Mouse (Mus musculus) kidney, postnatal 25 days (tissue): ENCODE data around the gene Olfr370.
"Not testable (repeated sequence)": the region's sequence is repeated elsewhere in the genome, so short reads cannot be mapped to it uniquely, and the experiment has no call there.

Source experiments
- DNase-seq, 2 experiments: peaks; one replicate each; pipeline ENCODE4 v3.0.0; 2021; ENCODE audit warnings: mixed read lengths in 2 of 2

The Olfr370 gene

DNA sequence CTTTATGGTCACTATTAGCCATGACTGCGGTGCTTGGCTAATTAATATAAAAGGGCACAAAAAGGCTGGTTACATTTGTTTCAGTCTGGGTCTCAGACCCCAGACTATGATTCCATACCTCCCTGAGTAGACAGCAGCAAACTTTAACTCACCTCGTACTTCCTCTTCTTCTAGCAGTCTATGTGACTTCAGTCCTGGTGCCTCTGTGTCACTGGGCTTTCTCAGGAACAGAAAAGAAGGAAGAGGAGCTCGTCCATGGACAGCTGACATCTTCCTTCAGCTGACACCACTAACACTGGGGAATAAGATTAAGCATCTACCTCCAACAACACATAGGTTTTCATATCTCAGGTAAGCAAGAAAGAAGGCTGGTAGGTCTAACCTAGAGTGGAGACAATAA, at the start of gene Olfr370:
TSS of gene Olfr370 (plus strand) at position 45 of the 400 bp plus-strand sequence.
- no peak for DNase-seq

DNA sequence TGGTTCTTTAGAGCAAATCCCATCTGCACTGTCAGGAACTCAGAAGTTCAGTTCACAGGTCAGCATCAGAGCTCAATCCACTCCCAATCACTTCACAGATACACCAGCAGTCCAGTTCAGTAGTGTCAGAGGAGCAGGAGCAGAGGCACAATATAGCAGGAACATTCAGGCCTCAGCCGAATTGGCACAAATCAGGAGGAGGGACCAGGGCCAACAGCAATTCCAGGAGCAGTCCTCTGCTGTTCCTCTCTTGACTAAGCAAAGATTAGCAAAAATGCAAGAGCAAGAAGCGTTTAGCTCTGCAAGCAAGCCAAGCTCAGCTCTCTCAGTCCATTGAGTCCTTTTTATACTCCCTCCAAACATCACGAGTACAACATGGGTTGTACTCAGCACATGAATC, 23.9 kb upstream of the Olfr370 start:
- DNase-seq, result no peak

DNA sequence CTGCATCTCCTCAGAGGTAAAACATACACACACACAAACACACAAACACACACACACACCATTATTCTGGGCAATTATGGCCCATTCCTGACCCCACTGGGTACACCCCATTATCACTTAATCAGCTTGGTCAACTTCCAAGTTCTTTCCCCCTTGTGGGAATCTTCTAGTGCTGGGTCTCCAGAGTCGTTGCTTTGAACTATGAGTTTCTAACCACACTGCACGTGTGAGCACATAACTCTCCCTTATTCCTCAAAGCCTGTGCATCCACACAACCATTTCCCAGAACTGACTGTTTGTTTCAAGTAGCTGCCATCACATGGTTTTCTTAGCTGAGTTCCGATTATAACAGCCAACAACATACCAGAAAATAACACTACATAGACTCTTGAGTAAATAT, 15.1 kb upstream of the Olfr370 start:
- DNase-seq, result no peak

DNA sequence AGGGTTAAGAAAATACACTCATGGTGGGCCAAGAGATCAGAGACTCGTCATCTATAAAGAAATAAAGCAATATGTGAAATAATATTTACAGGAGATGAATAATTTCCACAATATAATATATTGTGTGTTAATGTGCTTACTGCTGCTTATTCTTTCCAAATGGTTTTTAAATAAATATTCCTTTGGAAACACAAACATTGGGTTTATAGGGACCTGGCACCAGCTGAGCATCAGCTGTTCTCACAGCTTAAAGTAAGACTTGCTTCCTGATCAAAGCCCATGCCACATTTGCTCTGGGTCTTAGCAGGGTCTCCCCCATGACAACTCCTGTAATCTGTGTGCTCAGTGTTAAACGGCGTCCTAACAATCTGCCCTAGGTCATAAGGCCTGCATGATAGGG, 14.7 kb upstream of the Olfr370 start:
- DNase-seq, result not testable (repeated sequence)

DNA sequence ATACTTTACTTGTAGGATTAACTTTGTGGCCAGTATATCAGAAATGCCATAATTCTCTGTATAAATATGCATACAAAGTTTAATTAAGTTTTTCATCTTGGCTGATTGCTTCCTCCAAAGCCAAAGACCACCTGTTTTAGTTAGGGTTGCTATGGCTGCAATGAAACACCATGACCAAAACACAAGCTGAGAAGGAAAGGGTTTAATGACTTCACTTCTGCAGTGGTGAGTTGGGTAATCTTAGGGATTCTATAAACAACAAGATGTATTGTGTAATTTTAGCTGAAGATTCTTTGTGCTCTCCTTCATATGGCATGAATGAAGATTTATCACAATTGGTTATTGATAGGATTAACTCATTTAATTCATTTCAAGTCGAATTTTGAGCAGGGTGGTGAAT, 14.3 kb upstream of the Olfr370 start:
- DNase-seq, result no peak

DNA sequence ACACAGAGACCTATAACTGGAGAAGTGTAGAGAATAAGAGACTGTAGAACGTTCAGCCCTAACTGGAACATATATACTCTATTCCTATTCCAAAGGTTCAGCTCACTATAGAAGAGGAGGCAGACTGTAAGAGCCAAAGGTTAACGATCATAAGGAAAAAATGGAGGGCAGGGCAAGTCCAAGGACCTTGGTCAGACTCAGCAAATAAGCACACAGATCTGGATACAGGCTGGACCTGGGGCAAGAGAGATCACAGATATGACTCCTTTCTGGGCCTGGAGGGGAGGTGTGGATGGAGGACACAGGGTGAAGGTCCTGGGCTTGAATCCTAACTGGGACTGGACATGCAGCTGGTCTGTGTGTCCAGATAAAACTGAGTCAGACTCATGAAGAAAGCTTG, 778 bp upstream of the Olfr370 start:
- no peak for DNase-seq

DNA sequence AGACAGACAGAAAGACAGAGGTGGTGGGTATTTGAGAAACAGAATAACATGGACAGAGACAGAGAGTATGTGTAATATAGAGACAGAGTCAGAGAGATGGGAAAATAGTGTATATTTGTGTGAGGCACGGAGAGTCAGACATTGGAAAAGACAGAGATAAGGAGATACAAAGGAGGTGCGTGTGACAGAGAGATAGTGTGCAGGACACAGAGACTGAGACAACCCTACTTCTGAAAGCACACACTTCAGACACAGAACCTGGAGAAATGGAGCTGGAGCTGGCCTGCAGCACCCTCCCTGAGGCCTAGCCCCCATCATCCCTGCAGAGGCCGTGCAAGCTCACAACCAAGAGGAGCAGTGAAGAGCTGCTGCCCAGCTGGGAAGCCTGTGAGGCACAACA, 27.1 kb downstream of the Olfr370 start:
- peak in 1 of 2 experiments; percentile 12 for DNase-seq

DNA sequence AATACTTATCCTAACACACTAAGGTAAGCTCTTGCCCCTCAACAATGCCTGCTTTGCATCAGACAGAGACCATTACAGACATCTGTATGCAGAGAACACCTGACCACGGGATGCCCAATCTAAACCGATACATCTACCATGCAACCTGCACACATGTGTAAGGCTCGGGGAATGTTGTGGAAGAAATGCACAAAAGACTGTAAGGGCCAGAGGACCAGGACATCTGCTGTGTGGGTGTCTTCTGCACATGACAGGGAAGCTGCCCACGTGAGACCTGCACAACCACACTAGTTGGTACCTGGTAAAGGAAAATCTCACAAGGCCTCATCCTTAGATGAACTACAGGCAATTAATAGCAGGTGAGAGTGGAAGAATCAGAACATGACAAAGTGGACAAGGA, 27.7 kb downstream of the Olfr370 start:
- no peak for DNase-seq

DNA sequence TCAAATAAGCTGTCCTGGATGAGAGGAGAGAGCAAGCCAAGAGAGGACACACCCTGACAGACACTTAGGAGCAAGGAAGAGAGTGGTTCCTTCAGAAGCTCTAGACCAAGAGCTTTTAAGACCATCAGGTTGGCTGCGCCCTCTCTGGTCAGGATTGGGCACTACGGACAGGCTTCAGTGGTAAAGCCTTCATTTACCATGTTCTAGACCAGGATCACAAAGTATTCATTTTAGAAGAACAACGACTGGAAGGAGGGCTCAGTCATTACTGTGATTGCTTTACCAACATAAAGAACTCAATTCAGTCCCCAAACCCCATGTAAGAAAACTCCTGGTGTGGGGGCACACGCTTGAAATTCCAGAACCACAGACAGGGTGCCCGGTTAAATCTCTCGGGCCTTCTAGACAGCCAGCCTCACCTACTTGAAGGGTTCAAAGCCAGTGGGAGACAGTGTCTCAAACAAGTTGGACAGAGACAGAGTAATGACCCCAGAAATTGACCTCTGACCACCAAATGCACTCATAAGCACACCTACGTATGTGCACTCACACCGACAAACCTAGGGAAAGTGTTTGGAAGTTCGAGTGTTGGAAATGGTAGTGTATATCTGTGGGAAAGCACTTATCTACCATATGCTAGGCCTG, 30.3 kb downstream of the Olfr370 start:
- DNase-seq, result peak in 1 of 2 experiments; percentile 37

DNA sequence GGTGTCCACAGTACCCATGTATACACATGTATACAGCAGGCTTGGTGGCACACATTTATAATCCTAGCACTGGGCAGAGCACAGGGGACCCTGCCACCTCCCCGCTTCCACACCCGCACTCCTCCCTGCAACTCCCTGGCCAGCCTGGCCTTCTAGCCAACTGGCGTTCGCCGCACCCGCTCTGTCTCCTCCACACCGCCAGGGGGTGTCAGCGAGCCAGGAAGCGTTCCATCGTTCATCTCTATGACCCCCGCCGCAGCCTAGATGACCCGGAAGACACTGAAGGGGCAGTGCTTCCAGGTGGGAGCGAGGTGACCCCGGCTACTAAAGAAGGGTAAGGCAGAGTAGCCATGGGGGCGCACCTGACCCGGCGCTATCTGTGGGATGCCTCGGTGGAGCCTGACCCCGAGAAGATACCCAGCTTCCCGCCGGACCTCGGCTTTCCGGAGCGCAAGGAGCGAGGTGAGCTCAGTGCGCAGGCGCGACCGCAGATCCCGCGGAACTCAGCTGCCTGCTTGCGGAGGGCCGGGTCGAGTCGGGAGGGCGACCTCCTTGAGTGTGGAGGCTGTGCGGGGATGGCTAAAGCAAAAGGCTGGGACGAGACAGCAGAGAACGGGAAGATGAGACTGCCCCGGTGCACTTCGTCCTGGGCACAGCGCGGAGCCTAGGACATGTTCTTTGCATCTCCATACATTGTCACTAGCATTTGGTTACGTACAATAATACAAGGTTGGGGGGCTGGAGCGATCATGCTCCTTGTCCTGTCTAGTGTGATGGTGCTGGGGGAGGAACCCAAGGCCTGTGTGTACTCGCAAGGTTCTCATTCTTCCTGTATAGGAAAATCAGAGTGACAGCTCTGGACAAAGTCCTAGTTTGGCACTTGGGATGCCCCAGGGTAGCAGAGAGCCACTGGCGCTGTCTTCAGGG, 31.2 kb downstream of the Olfr370 start, which contains the start of gene Ndufb7:
TSS of gene Ndufb7 (plus strand) at position 203 of the 927 bp plus-strand sequence.
- peak; percentile 96 to 97 for DNase-seq

DNA sequence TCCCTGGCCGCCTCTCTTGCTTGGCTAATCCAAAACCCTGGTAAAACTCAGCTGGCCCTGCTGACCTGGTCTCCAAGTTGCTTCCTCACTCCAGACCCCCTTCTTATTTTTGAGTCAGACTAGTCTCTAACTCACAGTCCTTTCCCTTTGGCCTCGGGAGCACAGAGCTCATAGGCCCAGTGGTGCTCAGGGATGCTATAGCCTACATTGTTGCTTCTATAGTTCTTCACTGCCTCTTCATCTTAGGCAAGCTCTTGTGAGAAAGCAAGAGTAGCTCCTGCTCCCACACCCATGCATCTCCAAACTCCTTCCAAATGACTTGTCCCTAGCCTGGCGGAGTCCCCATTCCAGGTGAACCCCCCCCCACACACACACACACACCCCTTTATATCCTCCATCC, 32.1 kb downstream of the Olfr370 start:
- peak in 1 of 2 experiments; percentile 10 for DNase-seq

DNA sequence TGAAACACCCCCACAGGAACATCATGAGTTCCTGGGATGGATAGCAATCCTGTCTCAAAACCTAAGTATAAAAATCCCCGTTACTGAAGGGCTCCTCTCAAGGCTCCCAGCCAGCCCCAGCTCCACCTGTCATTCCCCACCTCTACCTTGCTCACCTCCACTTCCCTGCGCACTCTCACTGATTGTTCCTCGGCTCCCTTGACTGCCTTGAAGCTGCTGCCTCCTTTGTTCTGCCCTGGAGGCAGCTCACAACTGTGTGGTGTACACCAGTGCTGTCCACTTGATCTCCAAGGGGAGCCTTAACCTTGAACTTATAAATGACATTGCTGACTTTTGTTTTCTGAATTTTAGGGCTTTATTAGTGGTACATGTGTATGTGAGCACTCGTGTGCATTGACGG, 32.5 kb downstream of the Olfr370 start:
- DNase-seq, result peak in 1 of 2 experiments; percentile 27

DNA sequence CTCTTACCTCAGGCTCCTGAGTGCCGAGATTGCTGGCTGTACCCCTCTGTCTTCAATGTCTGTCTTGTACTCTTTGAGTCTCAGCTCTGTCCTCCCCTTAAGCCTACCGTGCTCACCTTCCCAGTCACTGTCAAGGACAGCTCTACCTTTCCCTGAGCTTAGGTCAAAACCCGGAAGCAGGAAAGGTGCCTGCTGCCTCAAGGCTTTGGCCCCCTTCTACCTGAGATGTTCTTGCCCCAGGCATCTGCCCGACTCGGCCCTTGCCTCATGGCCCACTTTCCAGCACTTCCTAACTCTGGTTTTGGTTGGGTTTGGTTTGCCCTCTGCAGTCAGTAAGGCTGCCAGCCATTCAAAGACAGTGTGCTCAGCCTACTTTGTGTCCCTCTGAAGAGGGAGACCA, 33.2 kb downstream of the Olfr370 start:
- peak in 1 of 2 experiments; percentile 22 for DNase-seq

DNA sequence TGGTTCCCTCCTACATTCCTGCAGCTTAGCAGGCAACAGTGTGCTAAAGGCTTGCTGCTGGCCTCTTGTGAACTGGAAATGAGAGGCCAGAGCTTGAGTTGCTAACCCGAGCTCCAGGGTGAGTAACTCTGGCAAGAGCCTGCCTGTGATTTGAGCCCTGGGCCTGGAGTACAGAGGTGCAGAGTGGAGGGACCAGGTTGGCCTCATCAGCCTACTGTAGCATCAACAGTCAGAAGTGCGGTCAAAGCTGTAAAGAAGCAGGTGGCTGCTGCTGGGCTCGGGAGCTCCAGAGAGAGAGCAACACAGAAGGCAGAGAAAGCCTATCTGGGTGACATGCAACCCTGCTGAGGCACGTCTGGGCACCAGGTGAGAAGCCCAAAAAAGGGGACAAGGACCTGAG, 33.6 kb downstream of the Olfr370 start:
- peak in 1 of 2 experiments; percentile 23 for DNase-seq

DNA sequence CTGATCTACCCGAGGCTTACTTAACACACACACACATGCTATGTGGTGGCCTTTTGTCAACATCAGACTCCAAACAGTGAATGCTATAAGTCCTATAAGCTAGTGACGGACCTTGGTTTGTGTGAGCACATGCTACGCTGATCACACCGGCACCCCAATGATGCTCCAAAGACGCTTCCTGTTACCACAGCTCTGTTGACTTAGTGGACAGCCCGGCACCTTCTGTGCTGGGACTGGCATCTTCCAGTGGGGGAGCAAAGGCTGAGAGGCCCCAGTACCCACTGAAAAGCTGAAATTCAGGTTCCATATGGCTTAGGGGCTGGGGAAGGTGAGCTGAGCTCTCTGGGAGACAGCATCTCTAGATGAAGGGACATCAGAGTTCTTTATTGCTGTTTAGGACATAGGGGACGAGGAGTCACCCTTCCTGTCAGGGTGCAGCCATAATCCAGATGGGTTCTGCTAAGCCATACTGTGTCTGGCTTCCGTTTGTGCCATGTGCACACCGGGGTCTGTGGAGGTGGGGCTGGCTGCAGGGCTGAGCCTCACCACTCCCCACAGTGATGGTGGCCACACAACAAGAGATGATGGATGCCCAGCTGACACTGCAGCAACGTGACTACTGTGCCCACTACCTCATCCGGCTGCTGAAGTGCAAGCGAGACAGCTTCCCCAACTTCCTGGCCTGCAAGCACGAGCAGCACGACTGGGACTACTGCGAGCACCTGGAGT, 34.9 kb downstream of the Olfr370 start:
- peak in 1 of 2 experiments; percentile 19 for DNase-seq

DNA sequence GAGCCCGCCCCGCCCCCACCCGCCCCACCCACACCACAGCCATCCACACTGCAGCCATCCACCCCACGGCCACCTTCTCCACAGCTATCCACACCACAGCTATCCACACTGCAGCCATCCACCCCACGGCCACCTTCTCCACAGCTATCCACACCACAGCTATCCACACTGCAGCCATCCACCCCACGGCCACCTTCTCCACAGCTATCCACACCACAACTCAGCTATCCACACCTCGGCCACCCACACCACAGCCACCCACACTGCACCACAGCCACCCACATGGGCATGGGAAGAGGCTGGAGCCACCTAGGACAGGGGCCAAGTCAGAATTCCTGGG, 35.4 kb downstream of the Olfr370 start:
- not testable (repeated sequence) for DNase-seq

DNA sequence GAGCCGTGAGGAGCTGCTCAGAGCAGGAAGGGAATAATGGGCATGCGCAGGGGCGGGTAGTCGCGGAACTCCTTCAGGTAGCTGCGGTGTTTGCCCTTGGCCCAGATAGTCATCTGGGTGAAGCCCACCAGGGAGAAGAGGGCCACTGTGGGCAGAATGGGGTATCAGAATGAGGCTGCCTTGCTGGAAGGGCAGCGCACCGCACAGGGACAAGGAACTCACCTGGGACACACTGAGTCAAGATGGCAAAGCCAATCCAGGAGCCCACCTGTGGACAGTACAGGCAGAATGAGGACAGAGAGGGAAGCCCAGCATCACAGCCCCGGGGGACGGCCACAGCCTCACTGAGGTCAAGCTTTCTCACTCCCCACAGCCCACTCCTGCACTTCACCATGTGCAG, 36.2 kb downstream of the Olfr370 start:
- no peak for DNase-seq

DNA sequence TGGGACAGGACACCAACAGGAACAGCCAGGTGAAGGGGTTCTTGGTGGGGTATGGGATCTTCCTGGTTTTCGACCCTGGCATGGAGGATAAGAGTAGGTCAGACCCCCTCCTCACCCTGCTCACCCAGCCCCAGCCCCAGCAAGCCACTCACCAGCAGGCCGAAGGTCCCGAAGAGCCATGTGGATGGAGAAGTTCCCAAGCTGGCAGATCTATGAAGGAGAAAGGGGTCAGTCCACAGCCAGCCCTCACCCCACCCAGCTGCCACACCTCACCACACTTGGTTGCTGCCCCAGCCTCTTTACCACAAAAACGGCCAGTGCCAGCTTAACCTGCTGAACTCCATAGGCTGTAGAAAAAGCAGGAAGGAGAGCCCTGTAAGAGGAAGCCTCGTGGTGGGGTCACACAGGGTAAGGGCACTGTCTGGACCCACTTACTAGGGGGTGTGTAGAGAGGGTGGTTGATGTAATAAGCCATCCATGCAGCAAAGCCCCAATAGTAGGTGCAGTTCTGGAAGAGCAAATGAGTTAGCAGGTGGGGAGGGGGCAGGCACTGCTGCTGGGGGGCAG, 36.7 kb downstream of the Olfr370 start:
- DNase-seq, result no peak

DNA sequence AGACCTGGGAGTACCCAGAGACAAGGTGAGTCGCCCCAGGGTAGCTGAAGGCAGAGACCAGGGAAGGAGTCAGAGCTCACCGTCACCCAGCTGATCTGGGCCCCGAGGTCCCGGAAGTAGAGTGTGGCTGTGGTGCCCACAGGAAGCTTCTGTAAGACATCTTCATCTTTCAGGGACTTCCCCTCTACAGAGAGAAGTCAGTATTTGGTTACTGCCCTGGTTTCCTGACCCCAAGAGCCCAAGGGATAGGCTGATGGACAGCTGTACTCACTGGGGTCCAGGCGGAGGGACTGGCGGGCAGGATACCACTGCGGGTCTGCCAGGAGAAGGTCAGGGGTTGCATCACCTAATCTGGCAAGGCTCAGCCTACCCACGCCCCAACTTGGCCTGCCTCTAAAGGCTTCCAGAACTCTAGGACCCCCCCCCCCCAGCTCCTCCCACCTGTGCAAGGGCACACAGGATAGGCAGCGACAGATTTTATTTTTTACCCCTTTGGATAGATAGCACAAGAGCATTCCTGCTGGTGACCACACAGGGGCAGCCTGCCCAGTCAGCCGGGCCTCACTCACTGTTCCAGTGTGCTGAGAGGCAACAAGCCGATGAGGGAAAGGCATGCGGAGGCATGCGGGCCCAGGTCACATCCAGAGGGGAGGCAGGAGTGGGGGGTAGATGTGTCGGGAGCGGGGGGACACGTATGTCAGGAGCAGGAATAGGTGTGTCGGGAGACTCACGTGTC, 37.7 kb downstream of the Olfr370 start:
- peak in 1 of 2 experiments; percentile 55 for DNase-seq

DNA sequence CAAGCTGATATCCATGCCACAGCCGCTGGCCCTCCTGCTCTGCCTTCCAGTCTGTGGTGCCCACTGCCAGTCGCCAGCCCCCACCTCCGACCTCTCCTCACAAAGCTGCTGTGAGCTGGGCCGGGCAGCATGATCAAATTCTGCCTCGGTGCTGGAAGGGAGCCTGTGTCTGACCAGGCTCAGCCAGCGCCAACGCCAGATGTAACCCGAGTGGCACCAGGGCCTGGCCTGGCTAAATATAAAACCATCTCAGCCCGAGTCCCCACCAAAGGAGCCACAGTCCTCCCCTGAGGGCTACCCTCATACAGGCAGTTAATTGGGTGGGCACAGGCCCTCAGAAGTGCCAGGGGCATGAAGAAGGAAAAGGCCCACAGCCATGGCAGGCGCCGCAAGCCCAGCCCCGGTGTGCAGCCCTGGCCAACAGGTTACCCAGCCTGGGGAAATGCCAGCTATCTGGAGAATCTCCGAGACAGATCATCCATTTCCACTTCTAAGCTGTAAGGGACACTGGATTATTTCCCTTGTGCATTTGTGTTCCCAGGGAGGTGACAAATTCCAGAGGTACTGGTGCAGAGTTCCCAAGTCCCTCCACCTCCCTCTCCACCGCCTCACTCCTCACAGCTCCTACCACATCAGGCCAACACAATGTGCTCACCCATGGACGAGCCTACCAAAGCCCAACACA, 39.2 kb downstream of the Olfr370 start:
- peak; percentile 34 to 61 for DNase-seq
